Mouse (Mus musculus): ENCODE results near the gene Sbf2. TPM values are rescaled to one million over a fixed set of nuclear protein-coding genes. Genes with fewer than 3 reads are reported as not detected.
"Not testable (repeated sequence)": the region's sequence is repeated elsewhere in the genome, so short reads cannot be mapped to it uniquely, and the experiment has no call there.

Gene Sbf2
- total RNA-seq, 2 experiments from 2014 or later: 54.7 to 55.2 TPM

DNA sequence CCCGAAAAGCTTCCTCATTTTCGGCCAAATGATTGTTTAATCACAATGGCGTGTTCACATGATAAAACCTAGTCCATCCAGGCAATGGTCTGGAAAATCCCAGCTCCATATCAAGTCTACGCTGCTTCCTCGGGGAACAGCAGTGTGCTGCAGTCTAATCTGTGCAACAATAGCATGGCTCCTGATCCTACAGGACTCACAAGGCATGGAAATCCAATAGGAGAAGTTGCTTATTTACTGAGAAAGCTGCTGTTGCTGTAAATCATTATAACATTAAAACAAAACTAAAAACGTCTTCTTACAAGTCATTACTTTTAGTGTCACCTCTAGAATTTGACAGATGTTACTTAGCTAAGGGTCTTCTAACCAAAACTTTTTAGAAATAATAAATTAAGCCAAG, 143.7 kb downstream of the Sbf2 start:
- Histone ChIP-seq H3K4me3 (no peak overlapping the region), H3K27ac (no peak overlapping the region)
- intact Hi-C loops (cut with DNase I): no loop called here
- TF ChIP-seq CTCF (IDR thresholded peaks at IDR 0.05): no peak
- DNase-seq (ENCODE audit: extremely low spot score in 1 of 2, low spot score in 2 of 2): no peak

DNA sequence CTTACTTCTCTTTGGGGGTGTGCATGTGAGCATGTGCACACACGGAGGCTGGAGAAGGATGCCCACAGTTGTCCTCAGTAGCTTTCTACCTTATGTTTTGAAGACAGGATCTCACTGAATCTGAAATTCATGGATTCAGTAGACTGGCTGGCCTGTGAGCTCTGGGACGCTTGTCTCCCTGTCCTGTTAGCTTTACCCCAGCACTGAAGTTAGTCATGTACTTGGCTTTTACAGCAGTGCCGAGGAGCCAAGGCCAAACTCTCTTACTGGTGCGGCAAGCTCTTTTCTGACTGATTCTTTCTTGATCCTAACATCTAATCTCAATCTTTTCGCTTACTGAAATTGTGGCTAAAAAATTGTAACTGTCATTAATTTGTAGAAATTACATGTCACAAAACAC, 151.3 kb downstream of the Sbf2 start:
- intact Hi-C loops (cut with DNase I): no loop called here
- TF ChIP-seq CTCF (IDR thresholded peaks at IDR 0.05): no peak
- no peak for DNase-seq (ENCODE audit: extremely low spot score in 1 of 2, low spot score in 2 of 2)

DNA sequence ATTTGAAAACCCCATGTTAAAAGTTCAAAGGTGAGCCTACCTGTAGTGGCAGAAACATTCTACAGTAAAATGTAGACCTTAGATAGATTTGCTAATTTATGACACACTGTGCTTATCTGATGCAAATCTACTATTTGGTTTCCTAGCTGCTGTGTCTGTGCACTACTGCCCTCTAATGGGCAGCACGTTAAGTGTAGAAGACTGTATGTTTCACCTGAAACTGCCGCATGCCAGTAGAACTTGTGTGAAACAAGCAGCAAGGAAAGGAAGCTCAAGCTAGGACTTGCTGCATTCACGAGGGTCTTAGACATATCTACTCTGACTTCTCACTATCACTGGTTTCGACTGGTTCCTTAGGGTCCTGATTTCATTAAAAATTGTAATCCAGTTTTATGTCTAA, 182.4 kb downstream of the Sbf2 start:
- Histone ChIP-seq H3K4me3 (no peak overlapping the region), H3K27ac (no peak overlapping the region)
- intact Hi-C loops (cut with DNase I): loop anchor here (2.0 to 10.0 kb wide), 3 partner anchors 146 to 268 kb away; no protein-coding TSS in a partner anchor

More for the DNA sequence above, 151.3 kb downstream of the Sbf2 start:
- Histone ChIP-seq H3K4me3 (no peak overlapping the region), H3K27ac (no peak overlapping the region)

DNA sequence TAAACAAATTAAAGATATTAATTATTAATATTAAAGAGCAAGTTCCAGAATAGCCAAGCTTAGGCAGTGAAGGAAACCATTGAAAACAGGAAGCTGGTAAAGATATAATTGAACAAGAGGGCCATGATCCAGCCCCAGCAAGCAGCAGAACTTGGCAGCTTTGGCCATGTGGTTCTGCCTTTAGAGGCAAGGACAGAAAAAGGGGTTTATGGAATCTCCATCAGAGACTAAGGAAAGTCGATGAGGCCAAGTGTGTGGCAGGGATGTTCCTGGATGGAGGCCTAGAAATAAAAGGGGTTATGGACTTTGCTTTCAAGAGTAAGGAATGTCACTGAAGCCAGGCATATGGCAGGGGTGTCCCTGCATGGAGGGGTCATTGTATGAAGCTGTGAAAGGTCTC, 198.4 kb downstream of the Sbf2 start:
- H3K27ac ChIP-seq: no peak overlapping the region
- no peak overlapping the region for H3K4me3 ChIP-seq
- no peak for TF ChIP-seq CTCF (IDR thresholded peaks at IDR 0.05)
- no peak for DNase-seq (ENCODE audit: extremely low spot score in 1 of 2, low spot score in 2 of 2)
- intact Hi-C loops (cut with DNase I): no loop called here

More for the DNA sequence above, 182.4 kb downstream of the Sbf2 start:
- peak; percentile 49 to 54 for DNase-seq (ENCODE audit: extremely low spot score in 1 of 2, low spot score in 2 of 2)
- peak; percentile 88 for TF ChIP-seq CTCF (IDR thresholded peaks at IDR 0.05)

DNA sequence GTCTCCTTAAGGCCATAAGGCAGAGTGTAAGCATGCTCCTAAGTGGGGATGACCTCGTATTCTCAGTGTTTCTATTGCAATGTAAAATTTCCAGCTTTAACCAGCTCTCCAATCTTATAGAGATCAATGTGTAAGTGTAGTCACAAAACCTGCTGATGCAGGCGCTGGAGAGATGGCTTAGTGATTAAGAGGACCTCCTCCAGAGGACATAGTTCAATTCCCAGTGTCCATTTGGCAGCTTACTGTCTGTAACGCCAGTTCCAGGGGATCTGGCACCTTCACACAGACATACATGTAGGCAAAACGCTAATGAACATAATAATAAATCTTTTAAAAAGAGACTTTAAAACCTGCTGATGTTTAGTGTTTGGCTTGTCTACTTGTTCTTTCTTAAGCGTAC, 200.4 kb downstream of the Sbf2 start:
- no peak for DNase-seq (ENCODE audit: extremely low spot score in 1 of 2, low spot score in 2 of 2)
- Histone ChIP-seq H3K4me3 (no peak overlapping the region), H3K27ac (no peak overlapping the region)
- TF ChIP-seq CTCF (IDR thresholded peaks at IDR 0.05): no peak
- intact Hi-C loops (cut with DNase I): no loop called here

DNA sequence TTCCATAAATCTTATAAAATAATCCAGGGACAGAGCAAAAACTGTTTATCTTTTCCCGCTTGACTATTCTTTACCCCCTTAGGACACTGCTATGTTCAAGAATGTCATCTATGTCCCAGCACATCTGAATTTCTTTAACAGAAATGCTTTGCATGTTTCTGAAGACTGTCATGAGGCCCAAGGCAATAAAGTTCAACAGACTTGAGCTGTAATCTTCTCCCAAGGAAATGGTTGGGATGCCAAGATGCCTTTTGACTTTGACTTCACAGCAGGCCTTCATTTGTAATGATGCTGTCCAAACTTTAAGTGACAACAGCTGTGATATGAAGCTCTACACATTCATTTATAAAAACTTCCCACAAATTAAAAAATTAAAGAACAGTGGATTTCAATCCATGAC, 212.6 kb downstream of the Sbf2 start:
- TF ChIP-seq CTCF (IDR thresholded peaks at IDR 0.05): no peak
- intact Hi-C loops (cut with DNase I): no loop called here
- DNase-seq (ENCODE audit: extremely low spot score in 1 of 2, low spot score in 2 of 2): no peak
- Histone ChIP-seq H3K4me3 (no peak overlapping the region), H3K27ac (no peak overlapping the region)

DNA sequence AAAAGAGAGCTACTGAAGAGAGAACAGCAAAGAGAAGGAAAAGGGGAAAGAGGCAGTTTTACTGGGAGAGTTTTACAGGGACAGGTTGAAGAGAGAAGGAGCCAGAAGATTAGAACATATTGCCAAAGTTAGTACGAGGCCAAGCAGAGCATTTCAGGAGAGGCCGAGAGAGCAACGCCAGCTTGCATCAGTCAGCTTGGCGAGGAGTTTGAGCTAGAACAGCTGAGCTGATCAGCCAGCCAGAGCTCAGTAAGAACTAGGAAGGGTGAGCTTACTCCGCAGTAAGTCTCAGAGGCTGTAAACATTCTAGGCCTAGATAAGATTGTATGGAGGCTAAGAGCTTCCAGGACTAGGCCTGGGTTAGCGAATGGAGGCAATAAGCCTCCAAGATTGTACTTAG, 222.1 kb downstream of the Sbf2 start:
- intact Hi-C loops (cut with DNase I): no loop called here
- no peak overlapping the region for H3K27ac ChIP-seq
- no peak for DNase-seq (ENCODE audit: extremely low spot score in 1 of 2, low spot score in 2 of 2)
- TF ChIP-seq CTCF (IDR thresholded peaks at IDR 0.05): no peak
- H3K4me3 ChIP-seq: no peak overlapping the region

DNA sequence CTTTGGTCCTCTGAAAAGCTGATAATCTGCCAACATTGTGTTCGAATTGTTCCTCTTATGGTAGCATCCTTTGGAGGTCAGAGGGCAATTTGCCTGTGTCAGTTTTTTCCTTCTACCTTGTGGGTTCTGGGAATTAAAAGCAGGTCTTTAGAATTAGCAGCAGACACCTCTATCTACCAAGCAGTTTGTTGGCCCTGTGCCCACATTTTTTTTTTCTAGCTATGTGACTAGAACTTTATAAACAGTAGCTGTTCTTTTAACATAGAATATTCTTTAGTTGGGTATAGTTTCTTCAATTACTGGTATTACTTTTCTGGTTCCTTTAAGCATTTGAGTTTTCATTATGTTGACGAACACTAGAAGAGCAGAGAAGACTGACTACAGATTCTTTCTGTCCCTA, 223.1 kb downstream of the Sbf2 start:
- Histone ChIP-seq H3K4me3 (no peak overlapping the region), H3K27ac (no peak overlapping the region)
- TF ChIP-seq CTCF (IDR thresholded peaks at IDR 0.05): no peak
- intact Hi-C loops (cut with DNase I): no loop called here
- no peak for DNase-seq (ENCODE audit: extremely low spot score in 1 of 2, low spot score in 2 of 2)

DNA sequence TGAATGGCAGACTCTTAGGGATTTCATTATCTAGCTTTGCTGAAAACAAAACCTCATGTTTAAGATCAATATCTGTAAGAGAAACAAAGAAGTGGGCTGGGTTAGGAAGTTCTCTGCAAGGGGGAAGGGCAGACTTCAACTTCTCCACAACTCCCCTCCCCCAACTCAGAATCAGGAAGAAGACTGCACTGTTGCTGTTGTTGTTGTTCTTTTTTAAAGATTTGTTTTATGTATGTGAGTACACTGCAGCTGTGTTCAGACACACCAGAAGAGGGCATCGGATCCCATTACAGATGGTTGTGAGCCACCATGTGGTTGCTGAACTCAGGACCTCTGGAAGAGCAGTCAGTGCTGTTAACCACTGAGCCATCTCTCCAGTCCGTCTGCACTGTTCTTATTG, 225.8 kb downstream of the Sbf2 start:
- H3K27ac ChIP-seq: peak overlapping the region; percentile 29; the same call in 1 of the 2 replicates
- H3K4me3 ChIP-seq; intact Hi-C loops (cut with DNase I); DNase-seq (ENCODE audit: extremely low spot score in 1 of 2, low spot score in 2 of 2): not testable (repeated sequence)

DNA sequence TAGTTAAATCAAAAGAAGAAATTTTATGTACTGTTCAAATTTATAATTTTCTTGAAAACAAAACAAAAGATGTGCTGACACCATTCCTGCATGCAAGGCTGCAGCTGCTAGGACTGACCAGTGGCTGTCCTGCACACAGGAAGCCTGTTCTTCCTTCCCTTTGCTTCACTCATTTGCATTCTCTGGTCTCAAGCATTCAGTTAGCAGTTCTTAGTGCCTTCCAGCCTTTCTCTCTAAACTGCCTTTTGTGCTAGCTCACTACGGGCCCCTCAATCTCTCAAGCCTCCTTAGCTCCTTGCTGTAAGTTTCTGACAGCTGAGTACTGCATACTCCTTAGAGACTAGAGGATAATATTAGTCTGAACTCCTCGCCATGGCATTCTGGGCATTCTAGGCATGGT, 227.2 kb downstream of the Sbf2 start:
- intact Hi-C loops (cut with DNase I): no loop called here
- no peak overlapping the region for H3K4me3 ChIP-seq
- TF ChIP-seq CTCF (IDR thresholded peaks at IDR 0.05): no peak
- no peak for DNase-seq (ENCODE audit: extremely low spot score in 1 of 2, low spot score in 2 of 2)
- H3K27ac ChIP-seq: no peak overlapping the region; the same call in 1 of the 2 replicates

DNA sequence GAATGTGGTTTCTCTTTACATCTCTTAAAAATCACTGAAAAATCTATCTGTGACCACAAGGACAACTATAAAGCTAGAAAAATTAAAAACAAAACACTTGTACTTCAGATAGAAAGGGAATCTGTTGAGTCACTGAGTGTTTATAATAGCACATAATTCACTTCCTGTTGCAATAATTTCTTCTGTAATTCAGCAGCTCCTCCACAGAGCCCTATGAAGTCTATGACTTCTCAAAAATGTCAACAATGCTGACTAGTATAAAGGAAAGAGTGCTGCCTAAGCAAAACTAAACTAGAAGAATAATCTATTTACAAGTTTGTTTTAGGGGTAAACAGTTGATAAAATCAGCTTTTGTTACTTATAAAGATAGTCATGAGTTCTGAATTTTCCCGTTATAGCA, 229.2 kb downstream of the Sbf2 start:
- intact Hi-C loops (cut with DNase I): no loop called here
- no peak for DNase-seq (ENCODE audit: extremely low spot score in 1 of 2, low spot score in 2 of 2)
- no peak overlapping the region for H3K27ac ChIP-seq
- no peak for TF ChIP-seq CTCF (IDR thresholded peaks at IDR 0.05)
- H3K4me3 ChIP-seq: no peak overlapping the region

DNA sequence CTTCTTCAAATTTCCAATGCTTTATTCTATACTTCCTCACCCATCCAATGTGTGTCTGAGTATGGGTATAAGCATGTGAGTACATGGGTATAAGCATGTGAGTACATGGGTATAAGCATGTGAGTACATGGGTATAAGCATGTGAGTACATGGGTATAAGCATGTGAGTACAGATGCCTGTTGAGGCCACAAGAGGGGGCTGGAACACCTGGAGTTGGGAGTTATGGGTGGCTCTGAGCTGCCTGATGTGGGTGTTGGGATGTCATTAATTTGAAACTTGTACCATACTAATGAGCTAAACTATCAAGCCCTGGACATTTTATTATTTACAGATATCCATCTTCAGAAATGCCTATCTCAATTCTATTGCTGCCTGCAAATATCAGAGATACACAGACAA, 230.4 kb downstream of the Sbf2 start:
- no peak for DNase-seq (ENCODE audit: extremely low spot score in 1 of 2, low spot score in 2 of 2)
- TF ChIP-seq CTCF (IDR thresholded peaks at IDR 0.05): no peak; the same call in 1 of the 2 replicates
- Histone ChIP-seq H3K4me3 (no peak overlapping the region), H3K27ac (no peak overlapping the region)
- intact Hi-C loops (cut with DNase I): no loop called here

DNA sequence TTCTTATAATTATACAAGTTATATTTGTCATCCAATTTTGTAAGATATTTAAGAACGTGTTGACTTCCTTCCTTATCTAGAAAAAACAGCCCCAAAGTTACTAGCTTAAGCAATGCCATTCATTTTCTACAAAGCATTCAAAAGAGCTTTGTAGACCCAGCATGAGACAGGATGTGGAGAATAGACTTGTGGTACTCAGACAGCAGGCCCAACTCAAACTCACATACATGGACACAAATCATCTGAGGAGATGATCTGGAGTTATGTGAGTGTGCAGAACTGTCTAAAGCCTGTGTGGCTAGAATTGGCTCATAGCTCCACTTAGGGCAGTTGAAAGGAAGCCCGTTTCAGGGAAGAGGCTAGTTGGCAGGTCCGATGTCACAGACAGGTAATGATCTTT, 233.1 kb downstream of the Sbf2 start:
- intact Hi-C loops (cut with DNase I): no loop called here
- TF ChIP-seq CTCF (IDR thresholded peaks at IDR 0.05): no peak
- no peak for DNase-seq (ENCODE audit: extremely low spot score in 1 of 2, low spot score in 2 of 2)
- no peak overlapping the region for H3K27ac ChIP-seq
- H3K4me3 ChIP-seq: no peak overlapping the region

All from left cerebral cortex, adult 2 months (tissue).